Mouse (Mus musculus) stomach, postnatal 0 days (tissue): ENCODE data around the gene Prl2a1.
"Not testable (repeated sequence)": the region's sequence is repeated elsewhere in the genome, so short reads cannot be mapped to it uniquely, and the experiment has no call there.

ENCODE experiments used
- CTCF ChIP-seq: IDR thresholded peaks from 2 replicates; pipeline ENCODE4 v1.5.1; 2016; ENCODE audit warnings: antibody characterized with exemption, low read depth, mild to moderate bottlenecking, moderate library complexity
- EP300 ChIP-seq: optimal IDR thresholded peaks from 2 replicates; pipeline ENCODE3; 2016; ENCODE audit warnings: antibody characterized with exemption

- TF ChIP-seq CTCF, EP300: not testable (repeated sequence)
Measured at GRCm38 (mm10) chr13:27780704-27781103, 20.8 kb upstream of the Prl2a1 start, which contains the start of gene Prl7c1.
